Mouse (Mus musculus): Measurements from ENCODE around the gene Fibin.

The Fibin gene

DNA sequence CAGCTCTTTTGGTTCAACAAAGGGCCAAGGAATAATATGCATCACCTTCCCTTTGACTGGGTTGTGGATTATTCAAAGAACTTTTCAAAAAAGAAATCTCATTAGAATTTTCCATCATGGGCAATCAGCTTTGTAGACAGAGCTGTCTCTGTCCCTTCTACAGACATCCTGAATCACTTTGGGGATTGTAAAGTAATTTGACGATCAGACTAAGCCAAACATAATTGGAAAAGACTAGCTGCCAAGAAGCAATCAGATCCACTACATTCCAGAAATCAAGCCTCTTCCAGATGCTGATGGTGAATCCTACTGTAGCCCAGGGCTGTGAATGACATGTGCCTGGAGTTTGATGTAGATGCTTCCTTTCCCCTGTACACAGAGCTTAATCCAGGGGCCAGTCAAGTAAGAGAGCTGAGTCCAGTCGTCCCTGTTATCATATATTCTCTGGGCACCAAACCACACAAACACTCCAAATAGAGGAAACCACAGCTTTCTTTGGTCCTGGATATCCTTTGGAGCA is 49.6 kb downstream of the Fibin start:
- DNase-seq: no peak
